Mouse (Mus musculus) urinary bladder, postnatal 14 days (tissue): Measurements from ENCODE around the gene Stag1.

Experiments used
- DNase-seq: peaks from one replicate; pipeline ENCODE4 v3.0.0; 2021; ENCODE audit warnings: low spot score

Gene Stag1

GRCm38 (mm10) chr9:100605985-100606554 lies 8.5 kb downstream of the Stag1 start:
- peak; percentile 8 for DNase-seq

- no peak for DNase-seq
Measured at GRCm38 (mm10) chr9:100613501-100614071, 16.0 kb downstream of the Stag1 start.

- peak; percentile 28 for DNase-seq
Measured at GRCm38 (mm10) chr9:100616947-100617346, 19.3 kb downstream of the Stag1 start.

GRCm38 (mm10) chr9:100626258-100626657 lies 28.7 kb downstream of the Stag1 start:
- DNase-seq, result no peak

GRCm38 (mm10) chr9:100640754-100641153 lies 43.2 kb downstream of the Stag1 start:
- no peak for DNase-seq

- DNase-seq, result no peak
Measured at GRCm38 (mm10) chr9:100641391-100642085, 43.9 kb downstream of the Stag1 start.

GRCm38 (mm10) chr9:100642186-100642839 lies 44.7 kb downstream of the Stag1 start:
- DNase-seq, result peak; percentile 8

GRCm38 (mm10) chr9:100642840-100643697 lies 45.5 kb downstream of the Stag1 start:
- DNase-seq, result peak; percentile 99

GRCm38 (mm10) chr9:100644071-100644771 lies 46.6 kb downstream of the Stag1 start:
- peak; percentile 67 for DNase-seq

GRCm38 (mm10) chr9:100645026-100645940 lies 47.7 kb downstream of the Stag1 start:
- no peak for DNase-seq

- DNase-seq, result no peak
Measured at GRCm38 (mm10) chr9:100646276-100646675, 48.7 kb downstream of the Stag1 start.

GRCm38 (mm10) chr9:100647774-100648323 lies 50.3 kb downstream of the Stag1 start:
- no peak for DNase-seq

- DNase-seq, result no peak
Measured at GRCm38 (mm10) chr9:100654104-100654503, 56.5 kb downstream of the Stag1 start.

- DNase-seq, result no peak
Measured at GRCm38 (mm10) chr9:100656058-100656457, 58.5 kb downstream of the Stag1 start.

GRCm38 (mm10) chr9:100660587-100660986 lies 63.0 kb downstream of the Stag1 start:
- DNase-seq, result no peak

- DNase-seq, result no peak
Measured at GRCm38 (mm10) chr9:100663473-100664134, 66.0 kb downstream of the Stag1 start.

GRCm38 (mm10) chr9:100670151-100670550 lies 72.6 kb downstream of the Stag1 start:
- no peak for DNase-seq

- no peak for DNase-seq
Measured at GRCm38 (mm10) chr9:100679036-100679435, 81.4 kb downstream of the Stag1 start.

GRCm38 (mm10) chr9:100682285-100682684 lies 84.7 kb downstream of the Stag1 start:
- DNase-seq, result no peak
